Mouse (Mus musculus): ENCODE data around the gene Grid1. TPM values are rescaled to one million over a fixed set of nuclear protein-coding genes. Genes with fewer than 3 reads are reported as not detected.

Grid1 gene
- polyA plus RNA-seq, 1 experiment, result 1.3 TPM

GRCm38 (mm10) chr14:35227581-35227980, 407.7 kb downstream of the Grid1 start:
- no peak overlapping the region for H3K4me3 ChIP-seq (ENCODE audit: insufficient read depth, low read depth, low read length)

DNA sequence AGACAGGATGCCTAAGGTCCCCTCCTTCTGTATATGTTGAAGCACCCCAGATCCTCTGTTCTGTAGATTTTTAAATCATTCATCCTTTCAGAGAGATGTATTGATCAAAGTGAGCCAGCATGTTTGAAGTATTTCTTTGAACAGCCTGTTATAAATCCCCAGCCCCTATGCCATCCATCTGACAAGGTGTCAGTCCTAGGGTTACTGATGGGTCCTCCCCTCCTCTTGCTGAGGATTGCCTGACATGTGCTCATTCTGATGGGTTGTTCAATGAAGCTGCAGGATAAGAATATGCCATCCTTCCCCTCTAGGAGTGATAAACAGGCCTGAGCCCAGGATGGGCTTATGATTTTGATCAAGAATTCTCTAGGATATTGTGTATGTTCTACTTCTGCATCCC, 411.5 kb downstream of the Grid1 start:
- Histone ChIP-seq H3K27ac (ENCODE audit: insufficient read depth, low read depth, low read length) (no peak overlapping the region), H3K4me3 (ENCODE audit: insufficient read depth, low read depth, low read length) (no peak overlapping the region)

More at GRCm38 (mm10) chr14:35227581-35227980, 407.7 kb downstream of the Grid1 start:
- TF ChIP-seq POLR2A (IDR thresholded peaks at IDR 0.05; ENCODE audit: low read depth, low read length) (no peak), CTCF (conservative IDR thresholded peaks at IDR 0.05; ENCODE audit: insufficient read depth, insufficient read length, low read depth, low read length) (no peak)
- H3K27ac ChIP-seq (ENCODE audit: insufficient read depth, low read depth, low read length), result no peak overlapping the region
- no peaks in the 10 kb centered on the region for H3K4me1 ChIP-seq (ENCODE audit: control insufficient read depth, insufficient read depth, low read length)
- DNase-seq, result no peak
- 81% methylated on average over 5 of the region's 5 CpGs for WGBS
- H3K36me3 ChIP-seq (ENCODE audit: control insufficient read depth, insufficient read depth, low read length), result no peaks in the 10 kb centered on the region
- no peaks in the 10 kb centered on the region for H3K27me3 ChIP-seq (replicated peaks; ENCODE audit: control insufficient read depth, insufficient read depth, low read length)

DNA sequence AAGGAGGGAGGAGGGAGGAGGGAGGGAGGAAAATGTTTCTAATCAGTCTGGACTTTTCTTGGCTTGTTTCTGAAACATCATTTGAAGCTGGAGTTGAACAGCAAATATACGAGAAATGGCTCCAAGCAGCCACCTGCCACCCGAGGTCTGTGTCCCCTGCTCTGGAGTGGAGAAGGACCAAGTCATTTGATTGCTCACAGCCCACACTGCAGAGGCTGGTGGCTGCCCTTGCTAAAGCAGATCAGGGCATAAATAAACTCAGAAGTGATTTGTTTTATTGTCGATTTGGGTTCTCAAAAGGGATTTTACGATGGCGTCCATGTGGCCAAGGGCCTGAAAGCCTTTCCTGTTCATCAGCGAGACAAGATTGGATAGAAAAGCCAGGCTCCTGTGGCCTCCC, 423.0 kb downstream of the Grid1 start:
- Histone ChIP-seq H3K36me3 (ENCODE audit: control insufficient read depth, insufficient read depth, low read length) (no peaks in the 10 kb centered on the region), H3K27me3 (replicated peaks; ENCODE audit: control insufficient read depth, insufficient read depth, low read length) (no peaks in the 10 kb centered on the region), H3K27ac (ENCODE audit: insufficient read depth, low read depth, low read length) (no peak overlapping the region), H3K4me1 (ENCODE audit: control insufficient read depth, insufficient read depth, low read length) (no peaks in the 10 kb centered on the region), H3K4me3 (ENCODE audit: insufficient read depth, low read depth, low read length) (no peak overlapping the region)
- 58% methylated on average over 6 of the region's 6 CpGs for WGBS
- TF ChIP-seq CTCF (conservative IDR thresholded peaks at IDR 0.05; ENCODE audit: insufficient read depth, insufficient read length, low read depth, low read length) (no peak), POLR2A (IDR thresholded peaks at IDR 0.05; ENCODE audit: low read depth, low read length) (no peak)
- DNase-seq, result no peak

More for the DNA sequence above, 411.5 kb downstream of the Grid1 start:
- no peak for TF ChIP-seq POLR2A (IDR thresholded peaks at IDR 0.05; ENCODE audit: low read depth, low read length)
- TF ChIP-seq CTCF (conservative IDR thresholded peaks at IDR 0.05; ENCODE audit: insufficient read depth, insufficient read length, low read depth, low read length), result no peak
- DNase-seq, result no peak
- no peaks in the 10 kb centered on the region for H3K36me3 ChIP-seq (ENCODE audit: control insufficient read depth, insufficient read depth, low read length)
- H3K4me1 ChIP-seq (ENCODE audit: control insufficient read depth, insufficient read depth, low read length), result no peaks in the 10 kb centered on the region
- no peaks in the 10 kb centered on the region for H3K27me3 ChIP-seq (replicated peaks; ENCODE audit: control insufficient read depth, insufficient read depth, low read length)

DNA sequence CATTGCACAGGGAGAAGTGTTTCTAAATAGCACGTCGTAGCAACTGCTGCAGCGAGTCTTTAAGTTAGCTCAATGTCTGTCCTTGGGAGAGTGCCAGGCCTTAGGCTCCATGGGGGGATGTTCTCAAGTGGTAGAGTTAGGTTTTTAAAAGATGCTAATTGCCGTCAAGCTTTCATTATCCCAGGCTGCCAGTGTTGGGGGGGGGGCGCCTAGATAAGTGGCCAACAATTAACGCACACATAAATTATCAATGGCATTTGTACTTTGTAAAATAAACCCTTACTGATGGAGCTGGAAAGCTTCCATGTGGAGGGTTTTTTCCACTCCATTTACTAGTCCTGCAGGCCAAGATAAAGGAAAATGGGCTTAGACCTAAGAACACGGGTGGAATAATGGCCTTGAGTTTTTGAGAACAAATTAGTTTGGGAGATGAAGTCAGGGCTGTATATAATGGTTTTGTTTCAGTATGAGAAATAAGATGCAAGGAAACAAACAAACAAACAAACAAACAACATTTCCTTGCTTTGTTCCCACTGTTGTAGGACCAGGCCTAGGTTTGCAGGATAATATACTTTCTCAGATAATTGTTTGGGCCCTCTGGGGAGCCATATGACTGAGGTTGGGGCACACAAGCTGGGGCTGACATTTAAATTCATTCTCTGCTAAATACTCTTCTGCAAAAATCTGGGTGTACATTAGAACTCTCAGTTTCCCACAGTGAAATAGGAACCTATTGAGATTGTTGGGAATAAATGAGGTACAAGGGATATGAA, 425.1 kb downstream of the Grid1 start:
- Histone ChIP-seq H3K27me3 (replicated peaks; ENCODE audit: control insufficient read depth, insufficient read depth, low read length) (no peaks in the 10 kb centered on the region), H3K4me1 (ENCODE audit: control insufficient read depth, insufficient read depth, low read length) (no peaks in the 10 kb centered on the region), H3K36me3 (ENCODE audit: control insufficient read depth, insufficient read depth, low read length) (no peaks in the 10 kb centered on the region), H3K4me3 (ENCODE audit: insufficient read depth, low read depth, low read length) (no peak overlapping the region), H3K27ac (ENCODE audit: insufficient read depth, low read depth, low read length) (no peak overlapping the region)
- no peak for DNase-seq
- no peak for TF ChIP-seq POLR2A (IDR thresholded peaks at IDR 0.05; ENCODE audit: low read depth, low read length)
- TF ChIP-seq CTCF (conservative IDR thresholded peaks at IDR 0.05; ENCODE audit: insufficient read depth, insufficient read length, low read depth, low read length), result no peak
- 73% methylated on average over 7 of the region's 7 CpGs for WGBS

DNA sequence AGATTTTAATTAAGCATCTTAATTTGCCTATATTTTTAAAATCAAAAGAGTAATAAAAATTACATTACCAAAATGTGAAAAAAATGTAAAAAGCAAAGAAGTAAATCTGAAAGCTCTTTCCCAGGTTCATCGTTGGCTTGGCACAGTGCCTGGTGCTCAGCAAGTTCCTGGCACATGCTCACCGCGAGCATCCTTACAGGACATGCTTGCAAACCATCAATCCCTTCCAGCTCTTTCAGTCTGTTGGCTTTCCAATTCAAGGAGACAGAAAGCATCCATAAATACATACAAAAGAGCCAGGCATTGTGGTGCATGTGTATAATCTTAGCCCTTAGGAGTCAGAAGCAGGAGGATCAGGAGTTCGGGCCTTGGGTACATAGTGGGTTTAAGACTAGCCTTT, 430.5 kb downstream of the Grid1 start:
- no peak overlapping the region for H3K27ac ChIP-seq (ENCODE audit: insufficient read depth, low read depth, low read length)
- H3K27me3 ChIP-seq (replicated peaks; ENCODE audit: control insufficient read depth, insufficient read depth, low read length), result no peaks in the 10 kb centered on the region
- no peaks in the 10 kb centered on the region for H3K4me1 ChIP-seq (ENCODE audit: control insufficient read depth, insufficient read depth, low read length)
- no peak for DNase-seq
- no peak for TF ChIP-seq POLR2A (IDR thresholded peaks at IDR 0.05; ENCODE audit: low read depth, low read length)
- TF ChIP-seq CTCF (conservative IDR thresholded peaks at IDR 0.05; ENCODE audit: insufficient read depth, insufficient read length, low read depth, low read length), result no peak
- no peak overlapping the region for H3K4me3 ChIP-seq (ENCODE audit: insufficient read depth, low read depth, low read length)
- no peaks in the 10 kb centered on the region for H3K36me3 ChIP-seq (ENCODE audit: control insufficient read depth, insufficient read depth, low read length)
- WGBS, result 88% methylated on average over 4 of the region's 4 CpGs

GRCm38 (mm10) chr14:35254477-35254876, 434.6 kb downstream of the Grid1 start:
- Histone ChIP-seq H3K4me1 (ENCODE audit: control insufficient read depth, insufficient read depth, low read length) (no peaks in the 10 kb centered on the region), H3K4me3 (ENCODE audit: insufficient read depth, low read depth, low read length) (no peak overlapping the region), H3K36me3 (ENCODE audit: control insufficient read depth, insufficient read depth, low read length) (no peaks in the 10 kb centered on the region), H3K27ac (ENCODE audit: insufficient read depth, low read depth, low read length) (no peak overlapping the region), H3K27me3 (replicated peaks; ENCODE audit: control insufficient read depth, insufficient read depth, low read length) (no peaks in the 10 kb centered on the region)
- TF ChIP-seq CTCF (conservative IDR thresholded peaks at IDR 0.05; ENCODE audit: insufficient read depth, insufficient read length, low read depth, low read length), result no peak
- TF ChIP-seq POLR2A (IDR thresholded peaks at IDR 0.05; ENCODE audit: low read depth, low read length), result no peak
- DNase-seq, result no peak
- 56% methylated on average over 2 of the region's 2 CpGs for WGBS

GRCm38 (mm10) chr14:35270260-35270659, 450.4 kb downstream of the Grid1 start:
- Histone ChIP-seq H3K36me3 (ENCODE audit: control insufficient read depth, insufficient read depth, low read length) (no peaks in the 10 kb centered on the region), H3K27me3 (replicated peaks; ENCODE audit: control insufficient read depth, insufficient read depth, low read length) (no peaks in the 10 kb centered on the region), H3K4me3 (ENCODE audit: insufficient read depth, low read depth, low read length) (no peak overlapping the region), H3K4me1 (ENCODE audit: control insufficient read depth, insufficient read depth, low read length) (no peaks in the 10 kb centered on the region), H3K27ac (ENCODE audit: insufficient read depth, low read depth, low read length) (no peak overlapping the region)
- WGBS, result 91% methylated on average over 4 of the region's 4 CpGs
- TF ChIP-seq POLR2A (IDR thresholded peaks at IDR 0.05; ENCODE audit: low read depth, low read length), result no peak
- no peak for TF ChIP-seq CTCF (conservative IDR thresholded peaks at IDR 0.05; ENCODE audit: insufficient read depth, insufficient read length, low read depth, low read length)
- no peak for DNase-seq

Data from kidney, adult 2 months (tissue).